Mouse (Mus musculus): ENCODE data around the gene Gnat1. TPM values are rescaled to one million over a fixed set of nuclear protein-coding genes. Genes with fewer than 3 reads are reported as not detected.

The Gnat1 gene
- total RNA-seq, 2 experiments from 2014 or later: not detected

DNA sequence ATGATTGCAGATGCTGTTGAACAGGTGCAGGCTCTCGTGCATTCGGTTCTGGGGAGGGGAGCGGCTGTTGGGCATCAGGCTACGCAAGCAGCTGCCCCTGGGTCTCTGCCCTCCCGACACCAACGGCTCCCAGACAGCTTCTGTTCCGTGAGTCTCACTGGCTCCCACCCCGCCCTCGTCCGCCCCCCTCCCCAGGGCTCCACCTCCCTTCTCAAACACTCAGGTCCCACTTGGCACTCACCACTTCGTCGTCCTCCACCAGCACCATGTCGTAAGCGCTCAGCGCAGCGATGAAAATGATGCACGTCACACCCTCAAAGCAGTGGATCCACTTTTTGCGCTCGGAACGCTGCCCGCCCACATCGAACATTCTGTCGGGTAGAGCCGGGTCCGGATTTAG, 3.2 kb downstream of the Gnat1 start:
- no peak for DNase-seq (ENCODE audit: extremely low spot score in 1 of 2, low spot score in 1 of 2)

DNA sequence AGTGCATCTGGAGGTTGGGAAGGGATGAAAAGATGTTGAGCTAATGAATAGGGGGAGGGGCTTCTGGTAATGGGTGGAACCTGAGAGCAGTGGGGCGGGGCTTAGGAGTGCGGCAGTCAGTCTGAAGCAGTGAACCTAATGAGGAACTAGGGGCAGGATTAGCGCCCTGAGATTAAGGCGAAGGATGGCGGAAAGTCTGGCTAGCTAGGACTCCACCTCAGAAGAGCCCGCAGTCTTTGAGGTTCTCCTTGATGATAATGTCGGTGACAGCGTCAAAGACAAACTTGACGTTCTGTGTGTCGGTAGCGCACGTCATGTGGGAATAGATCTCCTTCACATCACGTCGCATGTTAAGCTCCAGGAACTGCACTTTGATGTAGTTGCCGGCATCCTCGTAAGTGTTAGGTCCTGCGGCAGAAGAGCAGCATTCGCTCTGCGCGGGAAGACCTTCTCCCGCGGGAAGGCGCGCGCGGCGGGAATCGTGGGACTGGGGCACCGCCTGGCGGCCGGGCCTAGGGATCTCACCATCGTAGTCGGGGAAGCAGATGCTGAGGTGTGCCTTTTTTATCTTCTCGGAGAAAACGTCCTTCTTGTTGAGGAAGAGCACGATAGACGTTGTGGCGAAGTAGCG, 3.7 kb downstream of the Gnat1 start:
- DNase-seq (ENCODE audit: extremely low spot score in 1 of 2, low spot score in 1 of 2): peak; percentile 67 to 75

DNA sequence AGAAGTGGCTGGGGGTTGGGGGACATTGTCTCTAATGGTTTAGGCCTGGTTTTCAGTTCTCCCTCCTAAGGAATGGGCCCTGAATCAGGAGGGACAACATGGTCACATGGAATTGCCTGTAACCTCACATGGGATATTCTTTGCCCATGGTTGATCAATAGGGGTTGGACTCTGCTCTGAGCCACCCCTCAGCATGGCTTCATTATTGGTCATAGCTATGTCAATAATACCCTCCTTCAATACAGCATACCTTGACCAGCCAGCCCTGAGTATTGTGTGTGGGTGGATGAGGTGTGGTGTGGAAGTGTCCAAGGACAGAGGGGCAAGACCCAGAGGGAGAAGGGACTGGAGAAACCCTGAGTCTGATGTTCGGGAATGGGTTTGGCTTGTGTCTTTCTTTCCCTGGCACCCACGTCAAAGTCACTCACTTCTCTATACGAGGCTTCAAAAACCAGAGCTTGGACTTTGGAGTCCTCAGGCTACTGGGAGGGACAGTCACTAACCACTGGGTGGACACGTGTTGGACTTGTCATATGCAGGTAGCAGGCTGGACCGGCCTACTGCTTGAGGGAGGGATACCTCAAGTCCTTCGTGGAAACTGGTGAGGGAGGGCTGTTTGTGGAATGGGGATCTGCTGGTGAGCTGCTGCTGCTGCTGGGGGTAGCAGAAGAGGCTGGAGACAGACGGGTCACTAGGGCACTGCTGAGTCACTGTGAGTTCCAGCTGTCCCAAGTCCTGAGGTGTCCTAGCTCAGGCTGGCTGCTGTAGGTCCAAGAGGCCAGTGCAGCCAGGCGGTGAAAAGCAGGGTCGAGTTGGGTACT, 4.7 kb downstream of the Gnat1 start:
- DNase-seq (ENCODE audit: extremely low spot score in 1 of 2, low spot score in 1 of 2): no peak

DNA sequence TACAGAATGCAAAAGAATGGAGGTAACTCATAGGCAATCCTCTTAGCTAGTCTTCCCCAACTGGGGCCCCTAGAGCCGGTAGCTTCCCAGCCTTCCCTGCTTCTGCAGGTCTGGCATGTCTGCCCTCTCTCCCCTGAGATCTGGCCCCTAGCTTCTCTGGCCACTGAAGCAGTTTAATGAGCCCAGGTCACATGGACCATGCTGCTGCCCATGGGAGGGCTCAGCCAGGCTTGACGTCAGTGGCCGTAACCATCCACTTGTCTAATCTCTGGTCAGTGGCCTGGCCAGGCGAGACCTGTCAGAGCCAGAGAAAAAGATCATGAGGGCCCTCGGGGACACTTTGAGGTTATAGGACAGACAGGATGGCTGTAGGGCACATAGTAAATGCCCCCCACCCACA, 9.3 kb downstream of the Gnat1 start:
- DNase-seq (ENCODE audit: extremely low spot score in 1 of 2, low spot score in 1 of 2): no peak

DNA sequence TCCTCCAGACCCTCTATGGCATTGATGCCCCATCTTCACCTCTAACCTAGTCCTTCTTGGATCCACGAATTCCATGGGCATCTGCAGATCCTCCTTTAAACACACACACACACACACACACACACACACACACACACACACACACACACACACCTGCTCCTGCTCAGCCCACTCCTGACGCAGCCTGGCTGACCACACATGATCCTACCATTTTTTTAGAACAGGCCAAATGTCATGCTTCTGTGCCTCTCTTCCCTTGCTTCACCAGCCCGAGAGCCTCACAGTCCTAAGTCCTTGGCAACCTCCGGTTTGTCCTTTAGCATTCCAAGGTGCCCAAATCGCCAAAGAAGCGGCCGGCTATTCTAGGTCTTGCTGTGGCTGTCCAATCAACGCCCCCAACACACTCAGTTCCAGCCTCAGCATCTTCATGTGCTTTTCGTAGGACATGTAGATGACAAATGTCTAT, 10.0 kb downstream of the Gnat1 start, which contains the start of gene Slc38a3:
TSS of gene Slc38a3 (minus strand) at position 51 of the 466 bp plus-strand sequence.
- DNase-seq (ENCODE audit: extremely low spot score in 1 of 2, low spot score in 1 of 2): no peak

DNA sequence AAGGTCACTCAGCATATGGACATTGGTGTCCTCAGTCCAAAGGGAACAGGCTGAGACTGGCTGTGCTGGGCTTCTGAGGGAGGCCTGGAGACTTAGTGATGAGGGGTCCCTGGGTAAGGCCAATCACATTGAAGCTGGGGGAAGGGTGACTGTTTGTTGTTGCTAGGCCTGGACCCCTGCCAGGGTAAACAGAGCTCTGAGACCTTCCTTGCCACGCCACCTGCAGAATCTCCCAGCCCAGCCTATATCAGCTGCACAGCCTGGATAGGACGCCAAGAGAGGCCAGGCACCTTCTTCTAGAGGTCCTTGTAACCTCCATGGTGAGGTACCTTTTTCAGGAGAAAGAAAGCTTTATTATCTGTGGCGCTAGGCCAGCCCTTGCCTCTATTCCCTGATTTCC, 10.6 kb downstream of the Gnat1 start:
- no peak for DNase-seq (ENCODE audit: extremely low spot score in 1 of 2, low spot score in 1 of 2)

DNA sequence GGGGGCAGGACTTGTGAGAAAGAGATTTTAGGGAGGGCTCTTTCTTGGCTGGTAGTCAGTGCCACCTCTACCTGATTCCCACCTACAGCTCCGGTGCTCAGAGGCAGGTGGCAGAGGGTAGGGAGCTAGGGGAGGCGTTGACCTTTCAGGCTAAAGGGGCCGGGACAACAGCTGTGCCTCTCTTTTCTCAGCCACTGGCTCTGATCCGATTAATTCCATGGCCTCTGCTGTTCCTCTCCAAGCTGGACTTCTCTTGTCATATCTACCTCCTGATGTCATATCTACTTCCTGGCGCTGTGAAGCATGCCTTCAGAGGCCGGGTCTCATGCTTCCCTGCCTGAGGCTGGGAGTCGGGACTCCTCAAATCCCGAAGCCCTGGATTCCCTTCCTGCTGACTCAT, 11.5 kb downstream of the Gnat1 start:
- DNase-seq (ENCODE audit: extremely low spot score in 1 of 2, low spot score in 1 of 2): no peak

DNA sequence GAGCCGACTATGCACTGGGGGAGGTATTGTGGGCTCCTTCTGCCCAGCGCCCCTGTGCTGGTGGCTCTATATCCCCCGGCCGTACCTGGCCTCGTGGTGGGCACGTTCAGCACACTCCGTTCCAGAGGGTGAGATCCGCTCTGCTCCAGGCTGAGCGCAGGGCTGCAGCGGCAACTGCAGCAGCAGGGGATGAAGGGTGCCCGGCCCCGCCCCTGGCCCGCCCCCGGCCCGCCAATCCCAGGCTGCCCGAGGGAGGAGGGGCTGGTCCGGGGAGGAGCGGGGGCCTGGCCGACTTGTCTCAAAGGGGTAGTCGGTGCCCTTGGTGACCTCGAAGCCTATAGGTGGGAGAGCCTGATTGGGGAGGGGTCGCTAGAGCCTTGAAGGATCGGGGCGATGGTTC, 12.3 kb downstream of the Gnat1 start:
- DNase-seq (ENCODE audit: extremely low spot score in 1 of 2, low spot score in 1 of 2): peak in 1 of 2 experiments; percentile 24

DNA sequence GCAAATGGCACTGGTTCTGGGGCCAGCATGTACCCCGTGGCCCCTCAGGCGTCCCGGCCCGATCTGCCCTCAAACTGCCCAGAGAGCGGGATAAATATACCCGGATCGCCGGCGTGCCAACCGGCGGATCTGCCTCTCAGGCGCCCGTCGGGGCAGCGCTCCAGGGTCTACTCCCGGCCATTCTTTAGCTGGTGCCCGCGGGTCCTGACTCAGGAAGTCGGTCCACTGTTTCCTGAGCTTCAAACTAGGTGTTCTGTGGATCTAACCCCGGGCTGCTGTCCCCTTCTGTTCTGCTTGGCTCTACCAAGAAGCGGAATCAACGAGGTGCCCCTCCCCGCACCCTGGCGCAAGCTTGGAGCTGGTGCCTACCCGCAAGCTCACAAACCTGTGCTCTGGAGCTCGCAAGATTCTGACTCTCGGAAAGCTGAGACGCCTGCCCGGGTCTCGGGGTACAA, 12.7 kb downstream of the Gnat1 start:
- DNase-seq (ENCODE audit: extremely low spot score in 1 of 2, low spot score in 1 of 2): no peak

DNA sequence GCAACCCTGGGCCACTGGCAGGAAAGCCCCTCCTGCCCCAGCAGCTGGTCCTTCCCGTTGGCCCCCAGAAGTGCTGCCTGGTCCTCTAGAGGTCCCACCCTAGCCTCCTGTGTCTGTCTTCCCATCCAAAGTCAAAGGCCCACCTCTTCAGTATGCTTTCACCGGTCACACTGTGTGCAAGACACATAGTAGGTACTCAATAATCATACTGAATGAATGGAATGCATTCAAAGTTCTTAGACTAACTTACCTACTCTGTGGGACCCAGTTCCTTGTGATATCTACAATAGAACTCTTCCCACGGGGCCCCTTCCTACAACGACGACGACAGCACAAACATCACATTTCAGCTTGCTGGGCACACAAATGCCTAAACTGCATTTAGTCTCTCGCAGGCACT, 14.2 kb downstream of the Gnat1 start:
- DNase-seq (ENCODE audit: extremely low spot score in 1 of 2, low spot score in 1 of 2): no peak

DNA sequence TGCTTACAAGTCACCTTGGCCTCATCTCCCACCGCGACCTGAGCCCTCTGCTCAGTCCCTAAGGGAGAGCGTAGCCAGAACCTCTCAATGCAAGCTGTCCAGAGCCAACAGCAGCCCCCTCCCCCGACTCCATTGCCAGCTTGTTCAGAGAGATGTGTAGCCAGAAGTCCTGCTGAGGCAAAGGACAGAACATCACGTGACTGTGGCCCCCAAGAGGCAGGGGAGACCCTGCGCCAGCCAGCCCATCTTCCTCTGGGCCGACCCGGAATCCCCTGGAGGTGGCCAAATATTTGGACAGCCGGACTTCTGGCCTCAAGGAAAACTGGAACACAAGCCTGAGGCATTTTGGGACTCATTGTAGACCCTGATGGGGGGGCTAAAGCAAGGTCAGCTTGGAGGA, 16.0 kb downstream of the Gnat1 start:
- DNase-seq (ENCODE audit: extremely low spot score in 1 of 2, low spot score in 1 of 2): no peak

DNA sequence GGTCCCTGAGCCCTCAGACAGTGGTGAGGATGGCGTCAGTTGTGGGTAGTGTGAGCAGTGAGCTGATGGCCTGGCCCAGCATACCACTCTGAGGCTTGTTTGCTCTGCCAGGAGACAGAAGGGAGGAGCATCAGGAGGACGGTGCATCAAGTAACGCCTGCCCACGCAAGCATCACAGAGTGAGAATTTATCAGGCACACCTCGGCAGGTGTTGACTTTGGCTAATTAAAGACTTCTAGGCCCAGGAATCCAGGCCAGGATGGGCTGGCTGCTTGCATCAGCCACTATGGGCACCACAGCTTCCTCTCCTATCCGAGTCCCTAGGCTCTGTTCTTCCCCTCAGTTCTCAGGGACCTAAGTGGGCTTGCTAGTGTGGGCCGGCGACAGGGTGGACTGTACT, 17.2 kb downstream of the Gnat1 start:
- DNase-seq (ENCODE audit: extremely low spot score in 1 of 2, low spot score in 1 of 2): no peak

DNA sequence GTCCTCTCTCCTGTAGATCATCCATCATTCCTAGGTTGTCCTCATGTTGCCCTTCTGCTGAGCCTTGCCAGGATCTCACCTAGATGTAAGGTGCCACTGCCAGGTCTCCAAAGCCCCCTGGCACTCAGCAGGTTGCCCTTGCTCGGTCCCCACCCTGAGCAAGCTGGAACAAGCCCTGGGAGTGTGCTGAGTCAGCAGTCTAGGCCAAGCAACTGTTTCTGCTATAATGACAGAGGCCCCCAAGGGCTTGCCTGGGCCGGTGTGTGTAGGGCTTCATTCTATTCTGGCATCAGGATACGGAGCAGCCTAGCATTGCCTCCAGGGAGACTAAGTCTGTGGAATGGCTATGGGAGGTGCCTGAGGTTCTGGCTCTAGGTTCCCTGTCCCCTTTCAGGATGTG, 18.7 kb downstream of the Gnat1 start:
- DNase-seq (ENCODE audit: extremely low spot score in 1 of 2, low spot score in 1 of 2): no peak

DNA sequence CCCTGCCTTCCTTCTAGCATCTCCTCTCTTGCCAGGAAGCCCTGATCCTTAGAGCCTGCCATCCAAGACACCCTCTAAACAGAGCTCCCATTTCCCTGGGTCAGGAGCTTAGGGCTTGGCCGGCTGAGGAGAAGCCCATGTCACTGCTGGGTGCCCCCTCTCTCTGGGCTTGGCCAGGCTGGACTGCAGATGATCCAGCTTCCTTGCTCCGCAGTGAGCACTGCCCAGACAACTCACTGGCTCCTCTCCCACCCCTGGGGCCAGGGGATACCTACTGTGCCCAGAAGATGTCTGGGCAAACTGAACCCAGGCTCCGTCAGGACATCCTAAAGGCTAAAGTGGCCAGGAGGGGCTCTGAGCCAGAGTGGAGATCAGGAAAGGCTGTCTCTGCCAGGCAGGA, 19.6 kb downstream of the Gnat1 start:
- DNase-seq (ENCODE audit: extremely low spot score in 1 of 2, low spot score in 1 of 2): no peak

DNA sequence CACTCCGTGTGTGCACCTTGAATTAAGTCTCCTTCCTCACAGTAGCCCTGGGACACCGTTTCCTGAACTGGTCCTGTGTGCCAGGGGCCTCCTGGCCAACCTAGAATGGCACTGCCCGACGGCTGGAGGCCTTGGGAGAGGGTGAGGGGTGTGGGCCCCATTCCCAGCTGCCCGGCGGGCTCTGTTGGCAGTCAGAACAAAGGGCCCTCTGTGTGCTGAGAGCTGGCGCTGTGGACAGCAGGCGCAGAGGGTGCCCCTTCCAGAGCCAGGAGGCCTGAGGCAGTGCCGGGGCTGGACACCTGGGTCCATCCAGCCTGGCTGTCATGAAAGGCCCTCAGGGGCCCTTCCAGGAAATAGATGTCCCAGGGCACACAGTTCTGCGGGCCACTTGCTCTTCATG, 20.0 kb downstream of the Gnat1 start:
- DNase-seq (ENCODE audit: extremely low spot score in 1 of 2, low spot score in 1 of 2): no peak

DNA sequence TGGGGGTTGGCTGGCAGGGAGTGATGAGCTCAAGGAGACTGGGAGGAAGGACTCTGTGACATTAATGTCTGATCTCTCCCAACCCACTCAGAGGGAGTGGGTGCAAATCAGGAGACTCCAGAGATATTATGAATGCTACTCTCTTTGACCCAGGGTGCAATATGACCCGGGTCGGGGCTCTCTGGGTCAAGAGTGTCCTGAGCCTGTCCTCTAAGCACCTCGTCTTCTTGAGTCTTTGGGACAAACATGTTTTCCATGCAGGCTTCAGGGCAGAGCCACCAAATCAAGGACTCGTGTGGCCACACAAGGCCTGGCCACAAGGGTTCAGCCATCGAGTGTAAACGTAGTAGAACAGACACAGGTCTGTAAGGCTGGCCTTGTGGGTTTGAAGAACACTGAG, 21.4 kb downstream of the Gnat1 start:
- no peak for DNase-seq (ENCODE audit: extremely low spot score in 1 of 2, low spot score in 1 of 2)

DNA sequence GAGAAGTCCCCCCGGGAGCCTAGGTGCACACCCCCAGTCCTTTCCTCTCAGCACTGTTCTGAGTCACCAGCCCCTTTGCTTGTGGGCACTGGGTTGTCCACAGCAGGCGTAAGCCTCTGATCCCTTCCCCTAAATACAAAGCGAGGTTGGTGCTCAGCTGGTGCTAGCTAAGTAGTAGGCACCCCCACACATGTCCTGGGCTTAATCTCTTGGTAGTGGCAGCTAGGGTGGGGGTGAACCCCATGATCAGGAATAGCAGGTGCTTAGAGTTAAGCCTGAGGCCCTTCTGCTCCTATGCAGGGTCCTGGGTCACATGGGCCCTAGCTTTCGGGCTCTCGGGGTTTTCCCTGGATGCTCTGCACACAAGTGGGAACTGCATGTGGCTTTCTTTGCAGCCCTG, 22.4 kb downstream of the Gnat1 start:
- DNase-seq (ENCODE audit: extremely low spot score in 1 of 2, low spot score in 1 of 2): no peak

DNA sequence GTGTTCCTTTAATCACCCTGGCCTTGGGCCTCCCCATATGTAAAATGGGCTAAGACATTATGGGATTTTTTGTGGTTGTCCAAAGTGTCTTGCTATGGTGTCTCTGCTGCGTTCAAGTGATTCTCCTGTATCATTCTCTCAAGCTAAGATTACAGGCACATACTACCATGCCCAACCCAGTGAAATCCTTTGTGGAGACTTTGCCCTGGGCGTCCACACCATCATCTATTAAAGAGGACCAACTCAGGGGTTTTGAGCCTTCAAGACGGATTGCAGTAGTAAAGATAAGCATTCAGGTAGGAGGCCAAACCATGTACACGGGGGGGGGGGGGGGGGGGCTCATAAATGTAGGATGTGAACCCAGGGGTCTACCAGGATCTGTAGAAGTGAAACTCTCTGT, 24.9 kb downstream of the Gnat1 start:
- DNase-seq (ENCODE audit: extremely low spot score in 1 of 2, low spot score in 1 of 2): no peak

DNA sequence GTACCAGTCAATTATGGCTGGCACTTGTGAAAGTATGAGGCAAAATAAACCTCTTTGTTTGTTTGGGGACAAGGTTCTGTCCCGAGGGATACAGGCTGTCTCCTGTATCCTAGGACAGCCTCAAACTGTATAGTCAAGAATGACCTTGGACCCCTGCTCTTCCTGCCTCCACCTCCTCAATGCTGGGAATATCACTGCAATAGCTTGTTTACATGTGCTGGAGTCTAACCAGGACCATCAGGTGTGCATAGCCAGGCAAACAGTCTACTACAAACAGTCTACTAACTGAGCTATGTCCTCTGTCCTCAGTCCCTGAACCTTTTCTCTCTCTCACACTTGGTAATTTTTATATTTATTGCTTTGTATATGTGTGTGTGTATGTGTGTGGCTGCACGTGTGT, 26.0 kb downstream of the Gnat1 start:
- no peak for DNase-seq (ENCODE audit: extremely low spot score in 1 of 2, low spot score in 1 of 2)

DNA sequence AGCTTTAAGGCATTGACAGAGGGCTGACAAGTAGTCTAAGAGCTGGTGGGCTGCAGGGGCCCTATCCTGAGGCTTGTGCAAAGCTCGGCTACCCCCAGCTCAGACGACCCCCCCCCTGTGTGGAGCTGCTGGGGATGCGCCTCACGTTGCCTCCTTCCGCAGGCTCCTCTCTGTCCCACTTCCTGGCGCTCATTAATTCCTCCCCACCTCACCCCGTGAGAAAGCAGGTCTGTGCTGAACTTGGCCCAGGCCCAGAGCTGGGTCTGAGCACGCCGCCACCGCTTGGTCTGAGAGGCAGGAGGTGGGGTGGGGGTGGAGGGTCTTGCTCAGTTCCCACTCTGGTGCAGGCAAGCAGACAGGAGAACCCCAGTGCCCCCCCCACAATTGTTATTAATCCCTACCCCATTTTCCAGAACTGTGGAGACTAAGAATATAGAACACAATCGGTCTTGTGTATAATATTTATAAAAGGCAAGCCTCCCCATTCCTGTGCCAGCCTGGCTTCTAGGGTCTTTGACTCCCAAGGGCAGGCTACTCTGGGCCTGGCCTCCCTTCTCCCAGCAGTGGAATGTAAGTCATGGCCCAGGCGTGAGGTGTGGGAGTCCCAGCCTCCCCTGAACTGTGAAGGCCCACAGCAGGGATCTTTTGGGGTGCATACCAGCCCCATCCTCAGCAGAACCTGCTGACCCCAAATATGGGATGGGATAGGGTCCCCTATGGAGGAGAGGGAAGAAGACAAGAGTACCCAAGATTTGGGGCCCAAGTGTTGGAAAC, 28.6 kb downstream of the Gnat1 start:
- no peak for DNase-seq (ENCODE audit: extremely low spot score in 1 of 2, low spot score in 1 of 2)

DNA sequence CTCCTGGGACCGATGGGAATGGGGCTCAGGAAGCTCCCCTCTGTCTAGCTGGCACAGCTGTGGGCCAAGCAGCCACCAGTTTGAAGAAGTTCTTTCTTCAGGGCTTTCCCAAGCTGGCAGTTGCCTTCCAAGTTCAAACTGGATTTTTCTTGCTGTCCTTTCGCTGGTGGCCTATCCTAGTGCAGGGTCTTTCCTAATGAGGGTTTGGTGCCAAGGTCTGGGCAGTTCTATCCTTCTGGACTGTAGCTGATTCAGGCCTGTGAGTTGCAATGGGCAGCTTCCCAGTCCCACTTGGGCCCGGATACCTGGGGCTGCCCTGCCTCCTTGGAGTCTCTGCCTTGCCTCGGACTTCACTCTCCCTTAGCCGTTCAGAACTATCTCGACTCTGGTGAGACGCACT, 29.3 kb downstream of the Gnat1 start:
- no peak for DNase-seq (ENCODE audit: extremely low spot score in 1 of 2, low spot score in 1 of 2)

Measured in layer of hippocampus, postnatal 25 days (tissue).